Mouse (Mus musculus) kidney, adult 8-10 months (tissue): ENCODE measurements around the gene Zfp280b.
"Not testable (repeated sequence)": the region's sequence is repeated elsewhere in the genome, so short reads cannot be mapped to it uniquely, and the experiment has no call there.

Experiments used
- DNase-seq, 2 experiments: peaks; one replicate each; pipeline ENCODE4 v3.0.0; 2022

Gene Zfp280b

DNA sequence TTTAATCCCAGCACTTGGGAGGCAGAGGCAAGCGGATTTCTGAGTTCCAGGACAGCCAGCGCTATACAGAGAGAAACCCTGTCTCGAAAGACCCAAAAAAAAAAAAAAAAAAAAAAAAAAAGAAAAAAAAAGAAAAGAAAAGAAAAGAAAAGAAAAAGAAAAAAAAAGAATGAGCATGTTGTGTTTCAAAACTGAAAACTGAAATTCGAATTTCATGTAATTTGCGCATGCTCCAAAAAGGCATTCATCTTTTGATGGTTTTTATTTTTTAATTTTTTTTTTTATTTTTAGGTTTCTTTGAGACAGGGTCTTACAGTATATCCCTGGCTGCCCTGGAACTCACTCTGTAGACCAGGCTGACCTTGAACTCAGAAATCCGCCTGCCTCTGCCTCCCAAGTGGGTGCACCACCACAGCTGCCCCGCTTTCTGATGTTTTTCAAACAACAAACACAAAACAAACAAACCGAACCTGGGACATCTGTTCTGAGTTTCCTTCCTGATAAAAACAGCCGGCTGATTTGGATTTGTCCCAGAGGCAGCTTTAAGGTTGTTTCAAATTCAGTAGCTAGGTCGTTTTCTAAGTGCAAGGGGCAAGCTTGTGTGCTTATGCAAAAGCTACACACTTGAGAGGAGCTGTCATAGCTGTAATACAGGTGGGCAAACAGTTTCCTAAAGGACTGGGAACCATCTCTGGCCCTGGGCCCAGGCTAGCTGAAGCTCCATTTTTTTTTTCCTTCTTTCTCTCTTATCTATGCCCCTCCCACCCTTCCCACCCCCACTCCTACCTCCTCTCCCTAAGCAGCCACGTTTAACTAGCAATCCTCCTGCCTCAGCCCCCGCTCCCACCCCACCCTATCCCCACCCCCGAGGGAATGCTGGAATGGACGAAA lies 694 bp upstream of the Zfp280b start:
- DNase-seq = no peak

- DNase-seq = no peak
Observed at GRCm38 (mm10) chr10:76033119-76033455, 637 bp downstream of the Zfp280b start.

DNA sequence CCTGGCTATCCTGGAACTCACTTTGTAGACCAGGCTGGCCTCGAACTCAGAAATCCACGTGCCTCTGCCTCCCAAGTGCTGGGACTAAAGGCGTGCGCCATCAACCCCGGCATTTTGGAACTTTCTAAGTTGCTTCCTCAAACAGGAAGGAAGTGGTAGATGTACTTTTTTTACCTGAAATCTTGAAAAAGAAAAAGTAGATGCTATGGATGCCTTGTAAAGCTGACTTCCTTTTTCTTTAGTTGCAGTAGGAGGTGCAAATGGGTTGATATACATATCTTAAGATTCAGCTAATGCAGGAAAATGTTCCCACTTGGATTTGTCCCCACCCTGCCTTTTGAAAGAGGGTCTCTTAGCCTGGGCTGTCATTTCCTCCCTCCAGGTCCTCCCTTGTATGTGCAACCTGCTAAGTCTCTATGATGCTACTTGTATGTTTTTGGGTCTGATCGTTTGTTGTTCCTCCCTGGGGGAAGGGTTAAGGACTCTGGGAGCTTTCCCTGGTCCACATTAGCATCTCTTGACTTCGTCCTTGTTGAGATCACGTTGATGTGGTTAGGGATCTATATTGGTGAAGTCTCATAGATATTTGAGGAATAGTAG lies 1.7 kb downstream of the Zfp280b start:
- DNase-seq = no peak

DNA sequence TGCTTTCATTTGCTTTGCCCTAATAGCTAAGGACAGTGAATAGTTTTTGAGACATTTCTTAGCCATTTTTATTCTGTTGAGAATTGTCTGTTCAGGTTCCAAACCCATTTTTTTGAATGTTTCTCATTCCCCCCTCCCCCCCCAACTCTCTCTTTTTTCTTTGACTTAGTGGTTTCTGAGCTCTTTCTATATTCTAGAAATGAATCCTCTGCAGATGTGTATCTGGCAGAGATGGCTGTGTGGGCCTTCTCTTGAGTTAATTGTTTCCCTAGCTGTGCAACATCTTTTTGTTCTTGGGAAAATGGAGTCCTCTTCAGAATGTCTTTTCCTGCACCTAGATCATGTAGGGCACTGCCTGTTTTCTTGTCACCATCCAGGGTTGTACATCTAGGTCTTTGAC lies 2.8 kb downstream of the Zfp280b start:
- no peak for DNase-seq

DNA sequence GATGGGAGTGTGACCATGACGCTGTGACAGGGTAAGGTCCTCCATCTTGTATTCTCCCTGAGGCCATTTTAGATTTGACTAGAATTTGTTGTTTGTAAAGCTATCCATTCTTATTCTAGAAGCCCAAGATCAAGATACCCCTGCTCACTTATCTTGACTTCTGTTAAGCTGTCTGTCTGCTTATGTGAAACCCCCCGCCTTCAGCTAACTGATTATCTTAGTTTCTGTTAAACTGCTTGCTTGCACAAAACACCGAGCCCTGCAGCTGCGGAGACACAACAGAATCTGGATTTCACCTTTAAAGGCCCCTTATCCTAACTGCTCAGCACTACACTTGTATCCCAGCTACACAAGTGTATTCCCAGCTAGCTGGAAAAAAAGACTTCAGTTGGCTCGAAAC lies 4.5 kb downstream of the Zfp280b start:
- no peak for DNase-seq

GRCm38 (mm10) chr10:76045343-76045742 lies 12.9 kb downstream of the Zfp280b start:
- DNase-seq = no peak

- DNase-seq = no peak
Observed at GRCm38 (mm10) chr10:76046754-76047153, 14.3 kb downstream of the Zfp280b start.

DNA sequence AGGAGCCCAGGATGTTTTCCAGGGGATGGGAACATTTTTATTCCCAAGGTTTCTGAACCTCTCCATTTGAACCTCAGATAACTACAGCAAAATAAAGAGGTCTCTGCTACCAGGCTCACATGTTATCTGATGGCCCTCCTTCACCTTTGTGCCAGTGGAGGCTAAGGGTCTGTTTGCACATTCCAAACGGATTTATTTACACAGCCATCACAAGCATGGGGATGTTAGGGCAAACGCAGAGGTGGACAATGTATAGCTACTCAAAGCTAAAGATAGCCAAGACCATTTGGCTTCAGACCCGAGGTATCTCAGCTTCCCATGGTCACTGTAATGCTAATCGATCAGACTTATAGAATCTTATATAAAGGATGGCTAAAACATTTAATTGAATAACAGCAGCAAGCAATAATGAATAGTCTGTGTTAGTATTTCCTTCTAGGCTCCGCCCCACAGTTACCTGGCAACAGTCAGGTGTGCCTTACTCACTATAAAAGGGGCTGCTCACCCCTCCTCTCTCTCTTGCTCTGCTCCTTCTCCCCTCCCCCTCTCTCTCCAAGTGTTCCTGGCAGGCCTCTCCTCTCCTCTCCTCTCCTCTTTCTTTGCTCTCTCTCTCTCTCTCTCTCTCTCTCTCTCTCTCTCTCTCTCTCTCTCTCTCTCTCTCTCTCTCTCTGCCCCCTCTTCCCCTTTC lies 14.9 kb downstream of the Zfp280b start:
- no peak for DNase-seq

DNA sequence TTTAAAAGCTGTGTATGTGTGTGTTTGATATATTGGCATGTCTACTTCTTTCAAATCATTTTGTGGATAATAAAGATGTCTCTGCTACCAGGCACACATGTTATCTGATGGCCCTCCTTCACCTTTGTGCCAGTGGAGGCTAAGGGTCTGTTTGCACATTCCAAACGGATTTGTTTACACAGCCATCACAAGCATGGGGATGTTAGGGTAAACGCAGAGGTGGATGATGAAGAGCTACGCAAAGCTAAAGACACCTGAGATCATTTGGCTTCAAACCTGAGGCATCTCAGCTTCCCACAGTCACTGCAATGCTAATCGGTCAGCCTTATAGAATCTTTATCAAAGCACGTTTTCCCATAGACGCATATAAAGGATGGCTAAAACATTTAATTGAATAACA lies 16.5 kb downstream of the Zfp280b start:
- no peak for DNase-seq

- no peak for DNase-seq
Observed at GRCm38 (mm10) chr10:76051860-76052259, 19.4 kb downstream of the Zfp280b start.

GRCm38 (mm10) chr10:76062439-76062838 lies 30.0 kb downstream of the Zfp280b start:
- DNase-seq = no peak

DNA sequence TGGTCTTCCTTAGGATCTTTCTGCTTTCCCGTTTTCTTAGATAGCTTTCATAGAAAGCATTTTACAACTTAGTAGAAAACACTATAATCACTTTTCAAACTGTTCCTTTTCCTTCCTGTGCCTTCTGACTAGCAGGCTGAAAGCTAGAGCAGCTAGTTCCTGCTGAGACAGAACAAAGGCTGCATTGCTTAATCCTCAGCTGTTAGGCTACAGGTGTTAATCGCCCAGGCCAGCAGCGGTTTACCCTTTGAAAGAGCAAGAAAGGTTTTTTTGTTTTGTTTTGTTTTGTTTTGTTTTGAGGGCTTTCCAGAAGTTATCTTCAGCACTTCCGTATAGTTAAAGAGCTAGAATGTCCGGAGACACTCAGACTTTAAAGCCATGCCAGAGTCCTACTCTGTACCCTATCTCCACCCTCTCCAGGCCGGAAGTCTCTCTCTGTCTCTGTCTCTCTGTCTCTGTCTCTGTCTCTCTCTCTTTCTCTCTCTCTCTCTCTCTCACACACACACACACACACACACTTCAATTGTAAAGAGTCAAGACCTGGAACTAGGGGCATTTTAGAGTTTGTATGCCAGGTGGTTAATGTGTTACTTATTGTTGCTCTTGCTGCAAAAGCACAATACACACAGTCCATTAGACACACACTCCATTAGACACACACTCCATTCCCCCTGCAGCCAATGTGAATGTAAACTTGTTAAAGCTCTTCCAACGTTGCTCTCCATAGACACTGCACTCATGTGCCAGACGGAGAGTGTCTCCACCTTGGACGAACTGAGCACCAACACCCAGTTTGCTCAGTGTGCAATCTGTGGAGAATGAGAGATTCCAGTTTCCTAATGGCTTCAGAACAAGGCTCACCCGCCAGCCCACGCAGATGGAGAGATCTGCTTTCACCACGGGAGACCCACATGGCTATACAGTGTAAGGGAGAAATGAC lies 35.5 kb downstream of the Zfp280b start:
- peak; percentile 8 to 34 for DNase-seq

- not testable (repeated sequence) for DNase-seq
Observed at GRCm38 (mm10) chr10:76072080-76072479, 39.6 kb downstream of the Zfp280b start.

DNA sequence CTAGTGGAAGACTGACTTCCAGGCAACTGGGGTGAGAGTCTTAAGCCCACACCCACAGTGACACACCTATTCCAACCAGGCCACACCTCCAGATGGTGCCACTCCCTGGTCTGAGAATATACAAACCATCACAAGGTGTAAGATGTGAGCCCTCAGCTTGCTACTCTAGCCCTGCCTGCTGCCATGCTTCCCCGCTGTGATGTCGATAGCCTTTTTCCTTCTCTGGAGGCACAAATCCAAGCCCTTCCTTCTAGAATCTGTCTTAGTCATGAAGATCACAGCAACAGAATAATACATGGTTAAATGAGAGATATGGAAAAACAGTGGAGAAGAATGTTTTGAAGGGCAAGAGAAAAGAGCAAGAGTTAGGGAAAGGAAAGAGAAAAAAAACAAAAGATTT lies 44.6 kb downstream of the Zfp280b start:
- DNase-seq = not testable (repeated sequence)
